Mouse (Mus musculus) thymus, postnatal 10 days (tissue): ENCODE measurements around the gene Foxp1.

ENCODE experiments used
- DNase-seq, 2 experiments: peaks; one replicate each; pipeline ENCODE4 v3.0.0; 2021; ENCODE audit warnings: low spot score in 2 of 2

Foxp1 gene

DNA sequence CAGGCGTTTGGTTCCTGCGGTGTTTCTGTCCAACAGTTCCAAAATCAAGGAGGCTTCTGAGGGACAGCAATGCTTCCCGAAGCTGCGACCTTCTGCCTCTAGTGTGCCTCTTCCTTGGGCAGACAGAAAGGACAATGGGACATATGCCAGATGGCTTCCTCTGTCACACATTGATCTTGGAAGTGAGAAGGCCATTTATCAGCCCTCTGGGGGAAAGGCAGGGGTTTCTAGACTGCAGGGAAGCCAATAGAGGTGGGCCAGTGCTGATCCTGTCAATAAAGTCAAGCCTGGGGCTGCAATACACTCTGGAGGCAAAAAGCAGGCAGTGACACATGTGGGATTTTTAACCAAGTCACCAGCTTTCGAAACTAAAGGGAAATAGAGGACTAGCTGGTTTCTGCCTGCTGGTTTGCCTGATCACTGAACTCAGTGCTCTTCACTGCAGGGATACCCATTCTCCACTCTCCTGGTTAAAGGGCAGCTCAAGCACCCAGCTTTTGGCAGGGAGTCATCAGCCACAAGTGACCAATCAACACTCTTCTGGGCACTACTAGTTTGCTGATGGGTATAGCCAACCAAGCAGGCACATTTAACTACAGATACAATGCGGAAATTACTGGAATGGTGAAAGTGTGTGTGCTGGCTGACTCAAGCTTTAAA lies 315.2 kb downstream of the Foxp1 start:
- no peak for DNase-seq

DNA sequence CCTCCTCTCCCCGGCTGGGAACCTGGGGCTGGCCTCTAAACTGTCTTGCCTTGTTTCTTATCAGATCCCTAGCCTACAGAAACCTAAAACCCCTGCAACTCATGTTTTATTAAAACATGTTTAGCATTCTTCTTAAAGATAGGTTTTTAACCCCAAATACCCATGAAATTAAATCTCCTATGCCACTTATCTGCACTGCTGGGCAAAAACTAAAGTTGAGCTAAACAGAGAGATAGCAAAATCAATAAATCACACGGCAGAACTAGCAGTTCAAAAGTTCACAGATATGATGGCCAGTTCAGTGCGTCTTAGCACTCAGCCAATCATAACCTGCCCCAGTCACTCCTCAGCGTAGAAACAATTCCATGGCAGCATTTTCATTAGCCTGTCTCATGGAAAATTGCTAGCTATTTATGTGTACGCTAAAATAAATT lies 316.1 kb downstream of the Foxp1 start:
- no peak for DNase-seq

DNA sequence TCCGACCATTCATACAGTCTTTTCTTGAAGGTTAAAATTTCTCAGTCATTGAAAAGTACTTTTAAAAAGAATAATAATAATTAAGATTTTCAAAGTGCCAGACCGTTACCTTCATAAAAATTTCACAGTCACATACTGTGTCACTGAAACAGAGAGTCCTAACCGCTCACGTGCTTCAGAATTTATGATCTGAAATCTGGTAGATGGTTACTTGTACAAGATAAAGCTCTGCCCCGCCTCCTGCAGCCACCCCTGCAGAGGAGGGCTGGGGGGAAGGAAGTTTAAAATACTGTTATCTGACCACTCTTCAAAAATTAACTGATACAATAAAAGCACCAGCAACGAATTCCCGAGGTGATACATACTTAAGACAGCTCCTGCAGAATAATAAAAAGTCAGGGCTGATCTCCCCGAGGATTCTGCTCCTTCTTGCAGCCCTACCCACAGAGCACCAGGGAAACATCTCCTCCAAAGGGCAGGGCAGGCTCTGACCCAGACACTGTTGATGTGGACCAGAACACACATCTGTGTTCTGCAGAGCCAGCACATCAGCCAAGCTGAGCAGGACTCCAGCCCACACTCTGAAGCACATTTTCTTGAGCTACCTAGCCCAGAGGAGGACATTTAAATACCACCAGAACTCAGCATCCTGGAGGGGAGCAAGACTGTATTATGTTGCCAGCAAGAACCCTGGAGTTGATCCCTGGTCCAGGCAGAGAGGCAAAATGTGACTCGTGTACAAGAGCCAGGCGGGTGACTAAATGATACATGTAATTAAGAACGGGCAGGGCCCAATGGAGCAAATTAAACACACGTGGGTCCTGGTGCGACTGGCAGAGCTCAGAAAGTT lies 316.7 kb downstream of the Foxp1 start:
- no peak for DNase-seq

DNA sequence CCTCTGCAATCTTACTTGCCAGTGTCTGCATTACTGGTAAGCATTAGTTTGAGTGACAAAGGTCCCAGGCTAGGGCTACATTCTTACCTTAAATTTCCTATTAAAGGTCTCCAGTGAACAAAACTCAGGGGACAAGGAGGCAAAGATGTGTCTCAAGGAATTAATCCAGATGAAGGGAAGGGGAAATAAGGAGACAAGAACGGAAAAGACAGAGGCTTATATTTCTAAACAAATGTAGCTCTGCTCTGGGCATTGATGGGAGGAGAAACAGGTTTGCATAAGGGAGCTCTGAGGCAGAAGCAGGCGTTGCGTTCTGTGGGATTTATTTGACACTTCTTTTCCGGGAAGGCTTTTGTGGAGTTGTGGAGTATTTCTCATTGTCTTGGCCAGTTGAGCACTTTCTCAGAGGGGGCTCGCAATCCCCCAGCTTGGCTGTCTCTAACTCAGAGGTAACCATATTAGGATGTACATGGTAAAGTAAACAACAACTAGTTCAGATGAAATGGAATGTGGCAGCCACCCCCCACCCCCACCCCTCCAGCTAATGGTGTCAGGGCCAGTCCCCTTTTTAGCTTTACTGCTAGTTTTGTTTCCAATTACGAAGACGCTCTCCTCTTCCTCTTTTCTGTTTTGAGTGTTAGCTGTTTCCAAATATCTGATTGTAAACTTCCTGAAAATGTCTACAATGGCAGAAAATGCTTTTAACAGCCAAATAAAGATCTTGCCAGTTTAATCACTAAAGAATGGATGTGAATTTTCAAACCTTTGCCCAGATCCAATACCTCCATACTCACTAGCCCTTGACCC lies 317.5 kb downstream of the Foxp1 start:
- DNase-seq: no peak

DNA sequence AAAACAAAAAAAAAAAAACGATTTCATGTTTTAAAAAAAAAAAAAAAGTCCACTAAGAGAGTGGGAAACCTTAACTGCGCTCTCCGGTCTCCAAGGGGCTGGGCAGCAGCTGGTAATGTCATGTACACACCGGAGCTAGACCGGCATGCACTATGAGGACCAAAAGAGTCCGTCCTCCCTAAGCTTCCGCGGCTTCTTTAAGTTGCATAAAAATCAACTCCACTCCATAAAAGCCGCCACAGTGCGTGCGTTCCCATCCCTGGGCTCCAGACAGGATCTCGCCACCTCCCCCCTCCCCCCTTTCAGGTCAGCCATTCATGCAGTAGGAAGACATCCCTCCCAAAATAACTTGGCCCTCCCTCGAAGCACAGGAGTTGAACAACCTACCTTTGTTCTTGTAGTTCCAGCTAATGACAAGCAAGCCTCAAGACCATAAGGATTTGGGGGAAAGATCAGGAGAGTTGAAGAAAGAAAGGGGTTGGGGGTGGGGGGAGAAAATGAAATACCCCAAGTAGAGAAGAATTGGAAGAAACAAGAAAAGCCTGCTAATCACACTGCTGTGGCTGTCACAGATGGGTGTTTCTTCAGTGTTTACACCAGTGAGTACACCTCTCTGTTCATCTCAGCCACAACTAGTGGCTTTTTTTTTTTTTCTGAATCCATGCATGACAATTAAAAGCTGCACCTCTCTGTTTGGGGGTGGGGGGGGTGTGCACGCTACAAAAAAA lies 318.3 kb downstream of the Foxp1 start:
- DNase-seq: no peak

DNA sequence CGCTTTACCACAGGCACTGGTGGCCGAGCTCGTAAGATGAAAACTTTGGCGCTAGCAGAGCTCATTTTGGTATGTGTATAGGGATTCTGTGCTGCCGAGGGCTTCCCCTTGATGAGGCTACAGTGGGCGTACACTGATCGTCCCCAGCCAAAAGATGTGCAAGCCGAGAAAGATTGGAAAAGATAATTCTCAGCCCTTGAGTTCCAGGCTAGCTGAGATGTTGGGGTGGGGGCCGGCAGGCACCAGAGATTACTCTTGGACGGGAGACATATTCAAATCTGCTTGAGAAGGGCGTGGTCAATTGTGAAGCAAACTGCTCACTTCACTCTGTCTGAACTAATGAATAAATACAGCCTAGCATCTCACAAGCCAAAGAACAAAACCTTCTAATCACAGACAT lies 319.3 kb downstream of the Foxp1 start:
- DNase-seq: no peak

DNA sequence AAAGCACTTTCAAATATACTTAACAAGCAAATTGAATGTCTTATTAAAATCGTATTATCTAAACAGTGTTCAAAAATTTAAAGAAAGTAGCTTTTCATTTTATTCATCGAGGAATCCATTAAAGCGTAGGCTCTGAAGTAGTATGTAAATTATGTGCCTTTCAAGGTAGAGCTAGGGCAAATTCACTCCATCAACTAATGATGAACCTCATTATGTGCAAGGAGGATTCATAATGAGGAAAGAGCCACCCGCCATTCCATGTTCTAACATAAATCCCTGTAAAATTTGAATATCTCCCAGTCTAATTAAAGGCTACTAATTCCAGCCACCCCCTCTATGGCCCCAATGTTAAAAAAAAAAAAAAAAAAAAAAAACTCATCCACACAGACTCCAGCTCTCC lies 319.7 kb downstream of the Foxp1 start:
- no peak for DNase-seq

DNA sequence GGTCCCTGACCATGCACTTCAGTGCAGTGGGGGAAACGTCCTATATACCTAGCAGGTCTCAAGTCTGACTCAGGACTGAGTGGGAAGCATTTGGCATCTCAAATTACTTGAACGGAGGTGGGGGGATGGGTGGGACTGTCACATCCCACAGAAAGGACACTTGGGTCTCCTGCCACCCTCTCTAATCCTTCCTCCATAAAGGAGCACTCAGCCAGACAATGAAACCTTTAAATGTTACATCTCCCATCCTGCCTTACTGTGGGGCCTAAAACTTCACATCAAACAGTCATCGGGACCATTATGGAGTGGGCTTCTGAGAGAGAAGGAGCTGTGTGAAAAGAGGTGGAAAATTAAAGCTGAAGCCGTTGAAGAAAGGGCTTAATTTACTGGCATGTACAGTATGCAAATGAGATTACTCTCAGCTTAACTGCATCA lies 321.2 kb downstream of the Foxp1 start:
- DNase-seq: no peak

DNA sequence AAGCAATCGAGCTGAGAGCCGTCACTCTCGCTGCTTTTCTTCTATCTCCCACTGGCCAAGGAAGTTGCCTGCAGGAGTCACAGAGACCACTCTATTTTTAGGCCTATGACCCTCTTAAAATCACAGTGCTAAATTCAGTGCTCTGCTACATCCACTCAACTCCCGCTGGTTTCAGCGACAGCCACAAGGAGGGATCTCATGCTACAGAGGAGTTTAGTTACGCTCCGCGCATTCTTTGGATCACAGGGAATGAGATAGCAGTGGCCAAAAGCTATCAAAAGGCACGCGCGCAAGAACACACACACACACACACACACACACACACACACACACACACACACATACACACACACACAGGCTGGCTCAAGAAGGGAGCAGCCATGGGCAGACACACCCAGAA lies 321.9 kb downstream of the Foxp1 start:
- DNase-seq: no peak

DNA sequence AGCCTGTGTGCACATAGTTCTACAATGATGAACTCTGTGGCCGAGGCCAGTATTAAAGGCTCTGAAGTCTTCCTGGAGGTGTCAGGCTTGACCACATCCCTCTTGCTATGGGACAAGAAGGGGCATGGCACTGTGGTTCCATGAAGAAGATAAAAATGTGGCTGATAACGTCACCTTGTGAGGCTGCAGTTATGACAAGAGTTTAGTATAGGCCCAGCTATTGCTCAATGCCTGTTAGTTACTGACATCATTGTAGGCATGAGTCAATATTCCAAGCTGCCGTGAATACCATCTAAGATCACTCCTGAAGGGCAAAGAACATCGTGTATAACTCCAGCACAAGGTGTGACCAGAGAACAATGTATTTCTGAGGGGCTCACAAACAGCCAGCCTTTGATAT lies 323.2 kb downstream of the Foxp1 start:
- DNase-seq: no peak

DNA sequence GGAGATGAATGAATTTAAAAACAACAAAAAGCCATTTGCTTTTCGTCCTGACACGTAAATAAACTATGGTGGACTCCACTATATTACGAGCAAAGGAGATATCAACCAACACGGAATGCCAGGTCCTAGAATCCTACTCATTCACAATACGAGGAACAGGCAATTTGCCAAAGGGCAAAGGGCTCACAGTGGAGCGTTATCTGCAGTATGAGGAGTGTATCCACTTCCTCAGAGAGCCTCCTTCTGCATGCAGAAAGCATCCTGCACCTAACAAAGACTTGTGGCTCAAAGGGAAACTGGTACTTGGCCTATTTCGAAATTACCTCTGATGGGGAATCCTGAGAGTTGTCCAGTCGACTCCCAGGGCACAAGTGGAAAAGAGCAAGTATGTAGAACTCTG lies 328.8 kb downstream of the Foxp1 start:
- DNase-seq: no peak

DNA sequence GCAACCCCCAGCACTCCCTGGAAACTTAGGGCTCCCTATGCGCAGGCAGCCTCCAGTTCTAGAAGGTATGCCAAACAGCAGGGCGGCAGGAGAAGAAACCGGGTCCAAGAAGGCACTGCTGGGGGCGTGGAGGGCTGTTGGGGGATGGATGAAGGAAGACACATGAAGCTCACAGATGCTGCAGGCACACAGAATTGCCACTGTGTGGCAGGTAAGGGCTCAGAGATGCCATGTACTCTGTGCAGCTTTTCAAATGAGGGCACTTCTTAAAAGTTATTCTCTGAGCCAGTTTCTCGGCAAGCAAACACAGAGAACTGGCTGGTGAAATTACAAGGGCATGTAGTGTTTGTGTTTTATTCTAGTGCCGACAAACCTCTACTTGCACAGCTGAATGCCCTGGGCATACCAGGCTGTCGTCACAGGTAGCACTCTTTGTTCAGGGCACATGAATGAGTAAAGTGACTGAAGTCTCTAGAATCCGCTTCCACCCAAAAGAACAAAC lies 330.8 kb downstream of the Foxp1 start:
- no peak for DNase-seq

DNA sequence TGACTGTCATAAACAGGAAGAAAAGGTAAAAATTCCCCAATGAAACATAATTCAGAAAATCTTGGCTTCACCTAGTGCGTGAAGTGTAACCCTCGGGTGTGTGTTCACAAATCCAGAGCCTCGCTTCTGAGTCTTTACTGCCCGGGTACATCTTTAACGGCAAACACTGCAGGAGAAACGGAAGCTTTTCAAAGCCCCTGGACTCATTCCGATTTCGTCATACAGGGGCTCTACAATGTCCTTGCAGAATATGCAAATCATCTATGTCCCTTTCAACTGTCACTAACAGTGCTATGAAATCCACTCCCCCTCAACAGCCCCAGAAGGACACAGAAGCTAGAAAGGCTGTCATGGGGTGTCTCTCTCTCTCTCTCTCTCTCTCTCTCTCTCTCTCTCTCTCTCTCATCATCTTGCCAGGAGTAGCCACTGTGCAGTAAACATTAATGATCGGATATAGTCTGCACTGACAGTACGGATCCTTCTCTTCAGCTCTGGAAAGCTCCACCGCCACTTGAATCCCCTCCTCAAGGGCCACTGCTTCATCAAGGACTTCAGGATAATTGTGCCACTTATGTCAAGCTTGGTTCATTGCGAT lies 331.4 kb downstream of the Foxp1 start:
- no peak for DNase-seq

DNA sequence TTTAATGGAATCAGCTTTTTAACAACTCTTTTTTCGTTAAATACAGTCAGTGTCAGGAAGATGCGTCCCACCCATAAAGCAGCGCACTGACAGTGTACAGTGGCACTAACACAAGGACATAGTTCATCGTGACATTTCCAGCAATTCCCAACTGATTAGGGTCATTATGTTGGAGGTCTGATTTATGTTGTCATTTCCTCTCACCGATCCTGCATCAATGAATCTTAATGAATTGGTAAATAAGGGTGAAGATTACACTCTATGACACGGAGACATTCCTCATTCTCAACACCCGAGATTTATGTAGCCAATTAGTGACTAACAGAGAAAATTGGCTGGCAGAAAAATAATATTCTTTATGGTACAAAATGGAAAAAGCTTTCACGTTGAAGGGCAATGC lies 332.6 kb downstream of the Foxp1 start:
- no peak for DNase-seq

DNA sequence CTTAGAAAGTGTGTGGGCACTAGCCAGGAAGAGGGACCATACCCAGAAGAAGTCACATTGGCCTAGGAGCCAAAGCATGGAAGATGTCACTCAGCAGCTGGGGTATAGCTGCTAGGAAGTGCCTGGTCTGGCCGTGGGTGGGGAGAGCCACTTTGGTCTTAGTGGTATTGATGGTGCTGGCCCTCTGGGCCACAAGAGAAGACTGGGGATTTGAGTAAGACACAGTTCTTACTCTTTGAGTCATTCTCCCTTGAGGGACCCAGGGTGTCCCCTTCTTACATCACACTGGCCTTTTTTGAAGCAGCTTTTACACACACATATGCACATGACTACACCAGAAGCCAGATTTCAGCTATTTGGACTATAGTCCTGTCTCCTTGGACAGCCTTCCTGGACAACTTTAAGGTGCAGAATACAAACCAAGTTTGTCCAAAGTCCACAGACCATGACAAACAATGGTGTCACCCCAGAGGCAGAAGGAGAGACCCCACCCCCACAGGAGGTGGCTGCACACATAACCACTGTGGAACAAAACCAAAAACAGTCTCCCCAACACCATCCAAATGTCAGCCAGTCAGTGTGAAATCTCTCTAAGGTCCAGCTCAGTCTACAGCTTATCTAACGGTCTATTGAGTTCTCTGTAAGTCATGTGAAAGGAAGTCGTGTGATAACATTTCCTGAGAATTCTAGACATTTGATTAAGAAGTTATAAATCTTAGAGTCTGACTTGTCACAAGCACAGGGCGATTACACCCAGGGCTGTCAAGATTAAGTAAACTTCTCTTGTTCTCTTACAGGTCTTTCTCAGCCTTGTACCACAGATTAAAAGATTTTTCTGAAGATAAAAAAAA lies 333.9 kb downstream of the Foxp1 start:
- DNase-seq: no peak

DNA sequence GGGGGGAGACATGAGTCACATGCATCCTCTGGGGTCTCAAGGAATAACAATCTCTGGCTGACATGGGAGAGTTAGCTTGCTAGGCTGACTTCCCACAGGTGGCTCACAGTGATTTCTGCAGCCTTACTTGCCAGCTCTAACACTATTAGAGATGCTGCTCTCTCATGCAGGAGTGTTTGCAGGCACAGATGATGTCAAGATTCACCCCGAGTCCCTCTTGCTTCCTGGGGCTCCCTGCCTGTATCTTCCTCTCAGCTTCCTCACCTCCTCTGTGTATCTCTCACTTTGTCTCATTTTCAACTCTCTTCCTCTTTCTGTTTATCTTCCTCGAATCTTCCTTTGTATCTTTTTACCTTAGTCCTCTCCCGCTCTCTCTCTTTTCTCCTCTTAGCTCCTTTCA lies 334.6 kb downstream of the Foxp1 start:
- no peak for DNase-seq

DNA sequence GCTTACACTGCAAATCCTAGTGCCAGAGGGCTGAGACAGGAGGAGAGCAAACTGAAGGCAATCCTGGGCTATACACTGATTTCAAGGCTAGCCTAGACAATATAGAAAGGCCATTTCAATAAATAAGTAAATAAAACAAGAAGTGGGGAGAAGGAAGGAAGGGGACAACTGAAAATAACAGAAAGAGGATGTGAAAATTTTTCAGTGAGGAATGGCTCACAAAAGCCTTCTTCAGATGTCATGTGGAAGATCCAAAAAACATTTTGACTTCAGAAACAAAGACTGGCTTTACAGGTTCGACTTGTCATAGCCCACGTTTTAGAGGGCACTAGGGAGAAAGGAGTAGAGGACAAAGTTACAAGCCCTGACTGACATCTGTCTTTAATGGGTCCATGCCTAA lies 335.1 kb downstream of the Foxp1 start:
- no peak for DNase-seq

DNA sequence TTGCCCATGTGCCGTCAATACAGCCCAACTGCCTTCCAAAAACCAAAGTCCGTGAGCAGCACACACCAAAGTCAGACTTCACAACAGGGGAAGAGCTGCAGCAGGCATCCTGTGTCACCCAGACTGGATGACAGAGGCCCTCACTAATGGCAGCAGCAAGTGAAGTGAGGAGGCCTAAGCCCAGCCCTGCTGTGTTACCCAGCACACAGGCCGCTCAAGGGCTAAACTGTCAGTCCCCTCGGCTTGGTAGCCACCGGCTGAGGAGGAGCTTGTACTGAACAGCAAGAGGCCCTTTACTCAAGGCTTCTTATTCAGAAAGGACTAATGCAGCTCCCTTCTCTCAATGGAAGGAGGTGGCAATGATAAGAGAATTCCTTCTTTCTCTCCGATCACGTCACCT lies 336.0 kb downstream of the Foxp1 start:
- DNase-seq: no peak

DNA sequence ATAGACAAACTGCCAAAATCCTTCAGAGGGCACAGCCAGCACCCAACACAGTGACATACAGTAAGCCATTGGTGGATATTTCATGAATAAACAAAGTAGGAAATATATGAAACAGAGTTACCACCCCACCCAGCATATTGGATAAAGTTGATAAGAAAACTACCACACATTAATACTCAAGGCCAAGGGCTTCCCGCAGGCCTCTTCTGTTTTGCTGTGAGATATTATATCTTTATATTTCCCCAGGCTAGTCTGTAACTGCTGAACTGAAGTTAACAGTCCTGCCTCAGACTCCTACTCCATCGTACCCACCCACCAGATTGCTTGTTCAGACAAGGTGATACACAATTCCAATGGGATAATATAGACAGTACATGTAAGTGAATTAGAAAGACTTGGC lies 336.7 kb downstream of the Foxp1 start:
- no peak for DNase-seq

DNA sequence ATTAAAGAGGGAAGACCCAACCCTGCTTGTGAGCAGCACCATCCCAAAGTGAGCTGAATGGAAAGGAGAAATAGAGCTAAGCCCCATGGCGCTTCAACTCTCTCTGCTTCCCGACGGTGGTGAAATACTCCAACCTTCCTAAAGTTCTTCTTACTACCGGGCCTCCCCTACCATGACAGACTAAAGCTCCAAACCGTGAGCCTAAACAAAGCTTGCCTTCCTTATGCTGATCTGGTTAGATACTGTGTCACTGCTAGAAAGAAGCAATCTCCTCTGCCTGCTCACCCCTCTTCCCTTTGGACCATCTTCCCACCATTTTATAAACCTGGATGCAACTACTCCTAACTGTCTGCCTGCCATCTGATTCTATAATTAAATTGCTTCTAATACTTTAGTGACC lies 338.5 kb downstream of the Foxp1 start:
- no peak for DNase-seq
